Mouse (Mus musculus): ENCODE measurements around the gene Il27ra.

DNA sequence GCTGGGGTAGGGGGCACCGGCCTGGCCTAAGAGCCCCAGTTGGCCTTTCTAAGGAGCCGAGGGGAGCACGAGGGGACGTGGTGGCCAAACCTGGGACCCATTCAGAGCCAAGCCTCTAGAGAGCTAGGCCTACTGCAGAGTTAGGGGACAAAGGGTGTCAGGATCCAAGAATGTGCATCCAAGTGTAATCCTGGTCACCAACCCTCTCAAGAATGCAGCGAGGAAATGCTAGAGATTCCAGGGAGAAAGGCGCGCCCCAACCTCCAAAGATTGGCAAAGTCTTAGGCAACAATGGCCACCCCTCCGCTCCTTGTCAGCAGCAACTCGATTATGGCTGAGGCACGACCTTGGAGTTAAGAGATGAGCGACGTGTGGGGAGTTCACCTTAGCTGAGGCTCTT, 20.8 kb downstream of the Il27ra start:
- TF ChIP-seq POLR2A (IDR thresholded peaks at IDR 0.05; ENCODE audit: control insufficient read depth, low read depth, low read length) (no peak), CTCF (IDR thresholded peaks at IDR 0.05; ENCODE audit: control insufficient read depth, insufficient read depth, insufficient replicate concordance, low read depth, low read length) (no peak)
